Mouse (Mus musculus) natural killer cell, adult 2 months (primary cell): ENCODE measurements around the gene Slc22a3.
A peak's percentile ranks its signal among the peaks of the same experiment; 100 is the strongest.

ENCODE experiments used
- DNase-seq, 2 experiments: peaks; one replicate each; pipeline ENCODE4 v3.0.0; 2022; ENCODE audit warnings: low spot score in 2 of 2

Slc22a3 gene

GRCm38 (mm10) chr17:12467642-12468041 is 39.9 kb downstream of the Slc22a3 start:
- no peak for DNase-seq

- no peak for DNase-seq
Observed at GRCm38 (mm10) chr17:12466501-12467000, 41.0 kb downstream of the Slc22a3 start.

- DNase-seq: no peak
Observed at GRCm38 (mm10) chr17:12461168-12461567, 46.3 kb downstream of the Slc22a3 start.

- no peak for DNase-seq
Observed at GRCm38 (mm10) chr17:12455143-12455790, 52.2 kb downstream of the Slc22a3 start.

GRCm38 (mm10) chr17:12453691-12454090 is 53.8 kb downstream of the Slc22a3 start:
- no peak for DNase-seq

- DNase-seq: no peak
Observed at GRCm38 (mm10) chr17:12452862-12453531, 54.5 kb downstream of the Slc22a3 start.

GRCm38 (mm10) chr17:12451234-12451633 is 56.3 kb downstream of the Slc22a3 start:
- no peak for DNase-seq

- DNase-seq: no peak
Observed at GRCm38 (mm10) chr17:12444561-12444960, 62.9 kb downstream of the Slc22a3 start.

GRCm38 (mm10) chr17:12437771-12438170 is 69.7 kb downstream of the Slc22a3 start:
- DNase-seq: no peak

GRCm38 (mm10) chr17:12431707-12432106 is 75.8 kb downstream of the Slc22a3 start:
- DNase-seq: no peak

- DNase-seq: no peak
Observed at GRCm38 (mm10) chr17:12428369-12428768, 79.1 kb downstream of the Slc22a3 start.

GRCm38 (mm10) chr17:12427156-12427555 is 80.3 kb downstream of the Slc22a3 start:
- no peak for DNase-seq

- no peak for DNase-seq
Observed at GRCm38 (mm10) chr17:12422143-12422542, 85.4 kb downstream of the Slc22a3 start.

- DNase-seq: peak in 1 of 2 experiments; percentile 3
Observed at GRCm38 (mm10) chr17:12420886-12421574, 86.5 kb downstream of the Slc22a3 start.

- no peak for DNase-seq
Observed at GRCm38 (mm10) chr17:12419491-12420079, 87.9 kb downstream of the Slc22a3 start.

- peak; percentile 52 to 66 for DNase-seq
Observed at GRCm38 (mm10) chr17:12416250-12416895, 91.1 kb downstream of the Slc22a3 start.

GRCm38 (mm10) chr17:12415741-12416140 is 91.8 kb downstream of the Slc22a3 start:
- DNase-seq: no peak

GRCm38 (mm10) chr17:12415031-12415735 is 92.3 kb downstream of the Slc22a3 start:
- no peak for DNase-seq

GRCm38 (mm10) chr17:12412891-12413237 is 94.6 kb downstream of the Slc22a3 start:
- DNase-seq: no peak

GRCm38 (mm10) chr17:12412181-12412890 is 95.2 kb downstream of the Slc22a3 start:
- DNase-seq: no peak
